Mouse (Mus musculus): ENCODE measurements around the gene Bcl11a.

- TF ChIP-seq EP300 (IDR thresholded peaks at IDR 0.05; ENCODE audit: low read depth) (no peak), CTCF (IDR thresholded peaks at IDR 0.05; ENCODE audit: low read depth) (no peak)
Measured at GRCm38 (mm10) chr11:24107414-24107813, 29.6 kb downstream of the Bcl11a start.

Measured in liver, postnatal 0 days (tissue).